Mouse (Mus musculus) hindbrain, embryonic 10.5 days (tissue): ENCODE results near the gene Prrt1. TPM values are rescaled to one million over a fixed set of nuclear protein-coding genes. Genes with fewer than 3 reads are reported as not detected.

Source experiments
- DNase-seq: peaks from one replicate; pipeline ENCODE4 v3.0.0-alpha.2; 2017; ENCODE audit warnings: low spot score
- H3K27ac ChIP-seq: fragments of 300-500 bp; sonication (generic); 2 replicates; pipeline ENCODE4 v1.5.1; 2016; ENCODE audit warnings: mild to moderate bottlenecking, moderate library complexity
- H3K27me3 ChIP-seq: fragments of 300-500 bp; sonication (generic); 2 replicates; pipeline ENCODE4 v1.6.1; 2016; ENCODE audit warnings: mild to moderate bottlenecking; ENCODE audit not compliant: poor library complexity, insufficient read depth, severe bottlenecking
- H3K36me3 ChIP-seq: fragments of 300-500 bp; sonication (generic); 2 replicates; pipeline ENCODE4 v1.6.1; 2016; ENCODE audit warnings: mild to moderate bottlenecking, moderate library complexity
- H3K4me1 ChIP-seq: fragments of 300-500 bp; sonication (generic); replicated peaks from 2 replicates; pipeline ENCODE4 v1.6.1; 2016; ENCODE audit warnings: mild to moderate bottlenecking
- H3K4me3 ChIP-seq: fragments of 300-500 bp; sonication (generic); 2 replicates; pipeline ENCODE4 v1.5.1; 2016; ENCODE audit warnings: mild to moderate bottlenecking, moderate library complexity
- H3K9me3 ChIP-seq: fragments of 300-500 bp; sonication (generic); 2 replicates; pipeline ENCODE4 v1.6.1; 2016; ENCODE audit warnings: mild to moderate bottlenecking, moderate library complexity
- WGBS: fragments of 180-500 bp; shearing (Covaris S2); methylation state at CpG from one replicate; pipeline ENCODE4 v1.1.7; 2016; 5-methylcytosine and 5-hydroxymethylcytosine counted together
- polyA plus RNA-seq: library from polyadenylated mRNA; unstranded; fragments of >200 nt; fragmentation: Nextera tagmentation; extraction: Ambion mirVana; gene quantifications from 2 replicates; pipeline ENCODE4 v1.2.1, GENCODE M21; 2016

Gene Prrt1
- polyA plus RNA-seq, 1 experiment from 2014 or later: 1.4 TPM

DNA sequence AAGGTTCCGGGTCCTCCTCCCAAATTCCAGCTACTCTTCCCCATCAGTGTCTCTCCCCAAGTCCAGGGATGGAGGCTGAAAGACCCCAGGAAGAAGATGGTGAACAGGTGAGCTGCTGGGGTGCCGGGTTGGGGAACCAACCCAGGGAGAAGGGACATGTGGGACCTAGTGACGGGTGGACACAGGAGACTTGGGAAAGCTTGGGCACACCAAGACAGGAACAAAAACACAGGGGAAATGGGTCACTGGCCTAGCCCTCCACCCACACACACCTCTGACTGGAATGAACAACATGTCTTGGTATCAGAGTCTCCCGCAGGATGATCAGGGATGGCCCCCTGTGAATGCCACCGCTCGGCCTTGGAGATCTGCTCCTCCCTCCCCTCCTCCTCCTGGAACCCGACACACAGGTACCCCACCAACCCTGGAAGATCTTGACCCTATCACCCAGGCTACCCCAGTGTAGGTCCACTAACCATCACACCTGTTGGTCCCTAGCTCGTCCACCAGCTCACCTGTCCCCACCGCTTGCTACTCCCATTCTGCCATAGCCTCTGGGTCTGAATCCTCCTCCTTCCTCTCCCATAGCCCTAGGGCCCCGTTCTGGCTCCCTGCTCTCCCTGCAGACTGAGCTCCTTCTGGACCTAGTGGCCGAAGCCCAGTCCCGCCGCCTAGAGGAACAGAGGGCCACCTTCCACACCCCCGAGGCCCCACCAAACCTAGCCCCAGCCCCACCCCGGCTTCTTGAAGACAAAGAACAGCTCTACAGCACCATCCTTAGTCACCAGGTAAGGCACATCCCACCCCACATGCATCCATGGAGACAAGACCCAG is 39.0 kb upstream of the Prrt1 start:
- peak overlapping the region; percentile 87 for H3K4me3 ChIP-seq

DNA sequence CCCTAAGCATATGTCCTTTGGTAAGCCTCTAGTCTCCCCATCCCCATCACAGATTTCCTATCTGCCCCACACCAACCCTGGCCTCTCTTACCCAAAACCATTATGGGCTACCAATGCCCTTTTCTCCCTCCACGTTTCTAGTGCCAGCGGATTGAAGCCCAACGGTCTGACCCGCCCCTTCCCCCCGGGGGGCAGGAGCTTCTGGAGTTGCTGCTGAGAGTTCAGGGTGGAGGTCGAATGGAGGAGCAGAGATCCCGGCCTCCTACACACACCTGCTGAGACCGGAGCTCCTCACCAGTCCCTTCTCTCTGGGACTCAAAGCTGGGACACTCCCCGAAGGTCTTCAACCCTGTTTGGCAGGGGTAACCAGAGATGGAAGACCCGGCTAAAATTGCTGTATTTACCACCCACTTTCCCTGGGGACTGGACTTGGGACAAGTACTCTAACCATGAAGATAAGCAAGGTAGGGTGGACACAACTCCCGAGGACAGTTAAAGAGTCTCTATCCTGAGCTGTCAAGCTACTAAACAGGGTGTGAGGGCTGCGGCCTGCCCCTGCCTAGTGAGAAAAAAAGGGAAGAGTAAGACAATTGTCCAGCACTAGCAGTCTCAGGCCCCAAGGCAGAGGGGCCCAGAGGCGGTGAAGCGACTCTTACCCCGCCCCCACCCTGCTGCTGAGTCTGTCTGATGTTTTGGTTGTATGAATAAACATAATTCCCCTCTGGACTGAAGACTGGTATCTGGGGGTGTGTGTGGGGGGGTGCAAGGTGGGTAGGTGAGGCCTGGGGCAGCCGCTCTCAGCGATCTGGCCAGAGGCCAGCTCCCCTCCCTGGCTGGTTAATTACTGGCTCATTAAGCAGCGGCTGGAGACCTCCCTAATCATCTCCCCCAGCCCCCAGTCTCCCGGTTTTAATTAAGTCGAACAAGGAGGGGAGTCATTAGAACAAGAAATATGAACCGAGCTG is 38.0 kb upstream of the Prrt1 start, which contains the start of gene Pbx2:
Pbx2 (plus strand) TSS at position 238 of the 965 bp plus-strand sequence.
- Histone ChIP-seq H3K36me3 (peaks cover 27% of the 10 kb centered on the region), H3K9me3 (no peaks in the 10 kb centered on the region), H3K27ac (peak within 1 kb of the TSS; percentile 99), H3K27me3 (no peaks in the 10 kb centered on the region), H3K4me3 (peak within 1 kb of the TSS; percentile 87), H3K4me1 (peaks cover 96% of the 10 kb centered on the region)
- 2% methylated on average over 21 of the region's 21 CpGs for WGBS
- peak; percentile 80 for DNase-seq

More for the DNA sequence above, 39.0 kb upstream of the Prrt1 start:
- WGBS: 65% methylated on average over 15 of the region's 15 CpGs
- Histone ChIP-seq H3K27ac (peak overlapping the region; percentile 99), H3K9me3 (no peaks in the 10 kb centered on the region), H3K4me1 (peaks cover 96% of the 10 kb centered on the region), H3K27me3 (no peaks in the 10 kb centered on the region), H3K36me3 (peaks cover 18% of the 10 kb centered on the region)
- DNase-seq: no peak

DNA sequence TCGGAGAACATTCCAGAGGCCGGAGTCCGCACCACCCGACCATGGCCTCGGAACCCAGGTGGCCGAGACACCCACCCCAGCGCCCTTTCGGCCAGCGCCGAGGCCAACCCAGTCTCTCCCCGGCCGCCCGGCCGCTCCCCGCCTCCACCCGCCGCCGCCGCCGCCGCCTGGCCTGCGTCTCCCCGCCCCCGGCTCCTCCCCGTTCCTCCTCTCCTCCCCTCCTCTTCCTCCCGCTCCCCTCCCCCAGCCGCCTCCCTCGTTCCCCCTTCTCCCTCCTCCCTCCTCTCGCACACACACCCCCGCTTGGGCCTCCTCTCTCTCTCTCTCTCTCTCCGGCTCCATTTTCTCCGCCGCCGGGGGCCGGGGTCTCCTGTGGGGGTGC is 37.3 kb upstream of the Prrt1 start:
- H3K4me3 ChIP-seq: peak overlapping the region; percentile 87
- peak overlapping the region; percentile 99 for H3K27ac ChIP-seq
- peaks cover 98% of the 10 kb centered on the region for H3K4me1 ChIP-seq
- H3K36me3 ChIP-seq: peaks cover 34% of the 10 kb centered on the region
- no peaks in the 10 kb centered on the region for H3K27me3 ChIP-seq
- no peaks in the 10 kb centered on the region for H3K9me3 ChIP-seq
- 1% methylated on average over 35 of the region's 35 CpGs for WGBS
- peak; percentile 92 for DNase-seq

DNA sequence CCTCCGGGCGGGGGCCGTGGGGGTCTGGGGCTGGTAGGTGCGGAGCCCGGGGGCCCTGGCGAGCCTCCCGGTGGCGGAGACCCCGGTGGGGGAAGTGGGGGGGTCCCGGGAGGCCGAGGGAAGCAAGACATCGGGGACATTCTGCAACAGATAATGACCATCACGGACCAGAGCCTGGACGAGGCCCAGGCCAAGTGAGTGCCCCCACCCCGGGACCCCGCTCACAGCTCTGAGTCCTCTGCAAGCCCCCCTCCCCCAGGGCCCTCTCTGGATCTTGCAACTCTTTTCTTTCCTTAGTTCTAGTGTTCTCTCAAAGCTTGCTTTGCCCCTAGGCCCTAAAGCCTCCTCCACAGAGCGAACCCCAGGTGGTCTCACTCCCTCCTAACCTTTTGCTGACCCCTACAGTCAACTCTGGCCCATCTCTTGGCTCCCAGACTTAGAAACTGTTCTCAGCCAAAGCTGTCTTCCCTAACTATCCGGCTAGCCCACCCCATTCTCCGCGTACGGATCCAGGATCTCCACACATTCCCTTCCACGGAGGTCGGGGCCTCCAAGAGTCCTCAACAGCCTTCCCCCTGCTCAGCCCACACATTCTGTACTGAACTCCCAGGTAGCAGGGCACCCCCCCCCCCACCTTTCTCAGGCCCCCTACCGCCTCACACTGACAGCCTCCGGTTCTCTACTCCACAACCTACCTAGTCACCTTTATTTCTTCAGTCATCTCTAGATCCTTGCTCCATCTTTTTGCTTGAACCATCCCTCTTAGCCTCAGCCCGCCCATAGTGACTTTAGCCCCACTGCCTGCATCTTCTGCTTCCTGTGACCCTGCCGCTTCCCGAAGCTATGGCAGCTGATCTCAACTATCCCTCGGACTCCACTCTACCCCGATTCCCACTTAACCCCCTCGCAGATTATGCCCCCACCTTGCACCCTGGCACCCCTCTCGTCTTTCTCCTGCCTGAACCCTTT is 36.5 kb upstream of the Prrt1 start:
- Histone ChIP-seq H3K27me3 (no peaks in the 10 kb centered on the region), H3K4me1 (peaks cover 96% of the 10 kb centered on the region), H3K36me3 (peaks cover 34% of the 10 kb centered on the region), H3K27ac (peak overlapping the region; percentile 99), H3K9me3 (no peaks in the 10 kb centered on the region), H3K4me3 (peak overlapping the region; percentile 87)
- WGBS: under 1% methylated on average over 32 of the region's 32 CpGs
- DNase-seq: peak; percentile 63

DNA sequence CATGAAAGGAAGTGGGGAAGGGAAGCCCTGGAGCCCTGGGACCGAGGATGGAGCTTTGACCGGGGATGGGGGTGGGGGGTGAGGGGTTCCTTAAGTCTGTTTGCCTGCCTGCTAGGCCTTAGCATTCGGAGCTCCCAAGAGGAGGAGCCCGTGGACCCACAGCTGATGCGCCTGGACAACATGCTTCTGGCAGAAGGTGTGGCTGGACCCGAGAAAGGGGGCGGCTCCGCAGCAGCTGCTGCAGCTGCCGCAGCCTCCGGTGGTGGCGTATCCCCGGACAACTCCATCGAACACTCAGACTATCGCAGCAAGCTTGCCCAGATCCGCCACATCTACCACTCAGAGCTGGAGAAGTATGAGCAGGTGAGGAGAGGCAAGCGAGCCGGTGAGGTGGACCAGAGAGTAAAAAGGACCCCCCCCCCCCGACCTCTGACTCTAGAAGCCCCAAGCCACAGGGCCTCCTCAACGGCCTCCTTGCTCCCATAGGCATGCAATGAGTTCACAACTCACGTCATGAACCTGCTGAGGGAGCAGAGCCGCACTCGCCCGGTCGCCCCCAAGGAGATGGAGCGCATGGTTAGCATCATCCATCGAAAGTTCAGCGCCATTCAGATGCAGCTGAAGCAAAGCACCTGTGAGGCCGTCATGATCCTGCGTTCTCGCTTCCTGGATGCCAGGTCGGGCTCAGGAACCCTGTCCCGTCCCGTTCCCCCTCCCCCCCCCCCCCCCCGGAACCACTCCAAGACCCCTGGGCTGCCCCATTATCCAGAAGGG is 35.4 kb upstream of the Prrt1 start:
- DNase-seq: peak; percentile 53
- H3K4me1 ChIP-seq: peaks cover 93% of the 10 kb centered on the region
- H3K9me3 ChIP-seq: no peaks in the 10 kb centered on the region
- H3K4me3 ChIP-seq: peak overlapping the region; percentile 87
- no peaks in the 10 kb centered on the region for H3K27me3 ChIP-seq
- 56% methylated on average over 34 of the region's 34 CpGs for WGBS
- peak overlapping the region; percentile 99 for H3K27ac ChIP-seq
- peaks cover 34% of the 10 kb centered on the region for H3K36me3 ChIP-seq

DNA sequence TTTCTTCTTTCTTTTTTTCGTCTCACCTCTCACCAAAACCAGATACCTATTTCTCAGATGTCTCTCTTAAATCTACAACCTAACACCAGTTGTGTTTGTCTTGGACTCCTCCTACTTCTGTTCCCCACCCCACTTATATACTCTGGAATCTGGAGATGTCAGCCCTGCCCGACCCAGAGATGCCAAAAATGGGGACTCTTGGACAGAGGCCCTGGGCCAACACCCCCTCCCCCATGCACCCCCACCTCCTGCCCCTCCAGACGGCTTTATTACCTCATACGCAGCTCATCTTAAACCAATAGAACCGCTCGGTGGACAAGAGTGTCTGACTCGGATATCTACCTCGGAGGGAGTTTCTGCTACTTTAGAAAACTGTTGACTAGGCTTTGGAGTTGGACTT is 33.2 kb upstream of the Prrt1 start:
- no peaks in the 10 kb centered on the region for H3K27me3 ChIP-seq
- no peaks in the 10 kb centered on the region for H3K9me3 ChIP-seq
- WGBS: 87% methylated on average over 8 of the region's 8 CpGs
- peaks cover 82% of the 10 kb centered on the region for H3K4me1 ChIP-seq
- H3K4me3 ChIP-seq: no peak overlapping the region
- H3K27ac ChIP-seq: no peak overlapping the region
- peaks cover 51% of the 10 kb centered on the region for H3K36me3 ChIP-seq
- no peak for DNase-seq

DNA sequence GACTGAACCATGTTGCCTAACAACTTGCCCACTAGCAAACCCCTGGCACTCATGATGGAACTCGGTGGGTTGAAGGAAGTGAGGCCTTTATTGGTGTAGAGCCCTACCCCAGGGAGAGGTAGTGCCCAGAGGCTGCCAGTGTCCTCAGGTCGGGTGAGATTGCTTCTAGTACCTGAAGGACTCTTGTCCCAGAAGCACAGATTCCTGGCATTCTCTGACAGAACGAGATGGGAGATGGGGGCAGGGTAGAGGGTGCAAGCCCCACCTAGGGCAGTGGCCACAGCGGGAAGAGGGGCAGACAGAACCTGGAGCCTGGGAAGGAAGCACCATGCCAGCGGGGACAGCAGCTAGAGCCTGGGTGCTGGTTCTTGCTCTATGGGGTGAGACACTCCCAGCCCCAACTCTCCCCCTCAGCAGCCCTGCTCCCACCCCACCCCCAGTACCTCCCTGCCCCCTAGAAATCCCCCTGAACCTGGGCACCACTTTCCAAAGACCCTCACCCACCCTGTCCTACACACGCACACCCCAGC is 31.7 kb upstream of the Prrt1 start, which contains the start of gene Ager:
Ager (plus strand) TSS at position 297 of the 530 bp plus-strand sequence.
- H3K27me3 ChIP-seq: no peaks in the 10 kb centered on the region
- H3K4me3 ChIP-seq: peak within 1 kb of the TSS; percentile 11; the same call in 1 of the 2 replicates
- H3K27ac ChIP-seq: peak within 1 kb of the TSS; percentile 66
- WGBS: 23% methylated on average over 6 of the region's 6 CpGs
- H3K9me3 ChIP-seq: no peaks in the 10 kb centered on the region
- DNase-seq: no peak
- H3K36me3 ChIP-seq: peaks cover 62% of the 10 kb centered on the region
- peaks cover 80% of the 10 kb centered on the region for H3K4me1 ChIP-seq

DNA sequence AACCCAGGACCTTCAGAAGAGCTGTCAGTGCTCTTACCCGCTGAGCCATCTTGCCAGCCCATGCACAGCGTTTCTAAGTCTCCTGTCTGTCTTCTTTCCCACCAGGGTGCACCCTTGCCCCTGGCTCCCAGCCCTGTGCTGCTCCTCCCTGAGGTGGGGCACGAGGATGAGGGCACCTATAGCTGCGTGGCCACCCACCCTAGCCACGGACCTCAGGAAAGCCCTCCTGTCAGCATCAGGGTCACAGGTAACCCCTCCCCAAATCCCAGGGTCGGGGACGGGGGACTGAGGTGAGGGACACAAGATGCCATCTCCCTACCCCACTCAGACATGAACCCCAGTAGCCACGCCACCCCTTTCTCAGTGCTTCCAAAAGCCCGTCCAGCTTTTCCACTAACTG is 29.4 kb upstream of the Prrt1 start:
- H3K27me3 ChIP-seq: no peaks in the 10 kb centered on the region
- no peak for DNase-seq
- H3K27ac ChIP-seq: no peak overlapping the region
- H3K9me3 ChIP-seq: no peaks in the 10 kb centered on the region
- peaks cover 49% of the 10 kb centered on the region for H3K36me3 ChIP-seq
- 0 out of 2 replicates have a peak overlapping the region, but pooled peaks have one; percentile 18 for H3K4me3 ChIP-seq
- 78% methylated on average over 9 of the region's 9 CpGs for WGBS
- H3K4me1 ChIP-seq: peaks cover 68% of the 10 kb centered on the region

DNA sequence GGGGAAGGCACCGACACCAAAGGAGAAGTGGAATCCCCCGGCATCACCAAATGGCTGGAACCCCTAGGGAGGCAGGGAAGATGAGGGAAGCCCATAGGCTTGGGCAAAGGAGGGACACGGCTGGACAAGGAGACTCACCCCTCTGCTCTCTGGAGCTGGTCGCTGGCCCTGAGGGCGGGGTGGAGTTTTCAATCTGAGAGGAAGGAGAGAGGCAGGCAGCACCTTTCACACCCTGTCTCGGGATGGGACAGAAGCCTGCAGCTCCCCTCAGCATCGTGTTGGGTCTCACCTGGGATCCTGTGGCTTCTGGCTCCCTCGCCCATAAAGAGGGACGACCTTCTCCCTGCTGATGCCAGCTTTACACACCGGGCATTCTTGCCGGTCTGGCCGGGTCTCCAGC is 27.5 kb upstream of the Prrt1 start:
- DNase-seq: no peak
- no peaks in the 10 kb centered on the region for H3K9me3 ChIP-seq
- WGBS: 88% methylated on average over 12 of the region's 12 CpGs
- H3K36me3 ChIP-seq: peaks cover 30% of the 10 kb centered on the region
- peak overlapping the region; percentile 100 for H3K4me3 ChIP-seq
- H3K4me1 ChIP-seq: peaks cover 68% of the 10 kb centered on the region
- no peaks in the 10 kb centered on the region for H3K27me3 ChIP-seq
- 0 out of 2 replicates have a peak overlapping the region, but pooled peaks have one; percentile 97 for H3K27ac ChIP-seq

DNA sequence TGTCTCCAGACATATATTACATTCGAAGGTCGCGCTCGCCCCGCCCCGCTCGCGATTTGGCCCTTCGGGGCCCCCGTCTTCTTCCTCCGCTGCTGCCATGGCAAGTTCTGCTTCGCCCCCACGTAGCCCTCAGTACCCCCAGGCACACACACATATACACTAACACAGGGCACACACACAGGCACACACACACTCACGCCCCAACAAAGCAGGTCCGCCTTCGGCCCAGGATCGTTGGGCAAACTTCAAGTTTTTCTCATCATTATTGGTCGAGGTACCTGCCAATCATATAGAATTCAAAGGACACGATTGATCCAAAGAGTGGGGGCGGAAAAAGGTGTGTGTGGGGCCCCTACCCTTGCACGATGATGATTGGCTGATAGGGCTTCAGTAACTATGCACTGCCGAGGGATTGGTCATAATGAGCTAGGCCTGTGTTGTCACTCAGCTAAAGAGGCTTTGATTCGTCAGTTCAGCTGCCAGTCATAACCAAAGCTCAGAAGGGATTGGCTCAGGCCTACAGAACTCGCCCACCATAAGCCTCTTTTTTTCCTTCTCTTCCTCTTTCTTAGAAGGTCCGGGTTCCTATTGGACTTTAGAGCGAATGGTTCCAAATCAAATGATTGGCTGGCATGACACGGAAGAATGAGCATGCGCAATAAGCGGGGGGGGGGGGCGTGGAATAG is 25.8 kb upstream of the Prrt1 start, which contains the start of gene Rnf5:
Rnf5 (minus strand) TSS at position 316 of the 686 bp plus-strand sequence.
- under 1% methylated on average over 30 of the region's 30 CpGs for WGBS

More for the DNA sequence above, 25.8 kb upstream of the Prrt1 start, which contains the start of gene Rnf5:
- Histone ChIP-seq H3K9me3 (no peaks in the 10 kb centered on the region), H3K4me1 (peaks cover 70% of the 10 kb centered on the region), H3K4me3 (peak within 1 kb of the TSS; percentile 100), H3K36me3 (peaks cover 42% of the 10 kb centered on the region), H3K27ac (peak within 1 kb of the TSS; percentile 97), H3K27me3 (no peaks in the 10 kb centered on the region)
- DNase-seq: no peak
